Mouse (Mus musculus) layer of hippocampus, adult 18-20 months (tissue): ENCODE measurements around the gene Cbfa2t2. TPM values are rescaled to one million over a fixed set of nuclear protein-coding genes. Genes with fewer than 3 reads are reported as not detected.
A peak's percentile ranks its signal among the peaks of the same experiment; 100 is the strongest.

ENCODE experiments used
- DNase-seq, 2 experiments: peaks; one replicate each; pipeline ENCODE4 v3.0.0; 2022; ENCODE audit warnings: low spot score in 2 of 2
- total RNA-seq, 2 experiments: library from RNA; stranded (reverse); gene quantifications; 2 replicates each; pipeline ENCODE4 v1.2.3; 2021

Gene Cbfa2t2
- total RNA-seq, 2 experiments from 2014 or later = 47.9 to 48.9 TPM

- DNase-seq = no peak
Observed at GRCm38 (mm10) chr2:154423548-154423947, 12.7 kb upstream of the Cbfa2t2 start.

GRCm38 (mm10) chr2:154425522-154425921 lies 10.8 kb upstream of the Cbfa2t2 start:
- DNase-seq = no peak

- no peak for DNase-seq
Observed at GRCm38 (mm10) chr2:154426188-154426904, 9.9 kb upstream of the Cbfa2t2 start.

GRCm38 (mm10) chr2:154426905-154427852 lies 9.1 kb upstream of the Cbfa2t2 start:
- no peak for DNase-seq

- no peak for DNase-seq
Observed at GRCm38 (mm10) chr2:154427853-154428360, 8.4 kb upstream of the Cbfa2t2 start.

- DNase-seq = no peak
Observed at GRCm38 (mm10) chr2:154430566-154430965, 5.7 kb upstream of the Cbfa2t2 start.

- no peak for DNase-seq
Observed at GRCm38 (mm10) chr2:154432696-154433095, 3.6 kb upstream of the Cbfa2t2 start.

- peak in 1 of 2 experiments; percentile 75 for DNase-seq
Observed at GRCm38 (mm10) chr2:154433391-154433790, 2.9 kb upstream of the Cbfa2t2 start.

- DNase-seq = no peak
Observed at GRCm38 (mm10) chr2:154434690-154435089, 1.6 kb upstream of the Cbfa2t2 start.

- DNase-seq = peak; percentile 98
Observed at GRCm38 (mm10) chr2:154436076-154436457, 214 bp upstream of the Cbfa2t2 start.

GRCm38 (mm10) chr2:154437191-154437527 lies 878 bp downstream of the Cbfa2t2 start:
- no peak for DNase-seq

- no peak for DNase-seq
Observed at GRCm38 (mm10) chr2:154440453-154440852, 4.2 kb downstream of the Cbfa2t2 start.

- no peak for DNase-seq
Observed at GRCm38 (mm10) chr2:154447821-154448220, 11.5 kb downstream of the Cbfa2t2 start.

GRCm38 (mm10) chr2:154448633-154449032 lies 12.4 kb downstream of the Cbfa2t2 start:
- DNase-seq = no peak

GRCm38 (mm10) chr2:154452951-154453350 lies 16.7 kb downstream of the Cbfa2t2 start:
- DNase-seq = no peak

- no peak for DNase-seq
Observed at GRCm38 (mm10) chr2:154454099-154454498, 17.8 kb downstream of the Cbfa2t2 start.

GRCm38 (mm10) chr2:154454605-154455004 lies 18.3 kb downstream of the Cbfa2t2 start:
- DNase-seq = peak in 1 of 2 experiments; percentile 45

- peak in 1 of 2 experiments; percentile 34 for DNase-seq
Observed at GRCm38 (mm10) chr2:154455776-154456175, 19.5 kb downstream of the Cbfa2t2 start.

GRCm38 (mm10) chr2:154456621-154457020 lies 20.3 kb downstream of the Cbfa2t2 start:
- DNase-seq = no peak

GRCm38 (mm10) chr2:154459262-154459661 lies 23.0 kb downstream of the Cbfa2t2 start:
- DNase-seq = no peak

GRCm38 (mm10) chr2:154459851-154460250 lies 23.6 kb downstream of the Cbfa2t2 start:
- DNase-seq = peak; percentile 61 to 77

- peak in 1 of 2 experiments; percentile 19 for DNase-seq
Observed at GRCm38 (mm10) chr2:154463621-154464198, 27.4 kb downstream of the Cbfa2t2 start.
